Mouse (Mus musculus) forebrain, embryonic 15.5 days (tissue): ENCODE measurements around the gene Clec2l. TPM values are rescaled to one million over a fixed set of nuclear protein-coding genes. Genes with fewer than 3 reads are reported as not detected.

Source experiments
- ATAC-seq: fragments of 200-750 bp; cut with Nextera tagmentation; replicated peaks from 2 replicates; pipeline ENCODE4 v1.8.0; 2017; ENCODE audit warnings: mild to moderate bottlenecking, moderate TSS enrichment, moderate library complexity
- H3K27ac ChIP-seq: fragments of 300-500 bp; sonication (generic); replicated peaks from 2 replicates; pipeline ENCODE4 v1.5.1; 2015; ENCODE audit warnings: mild to moderate bottlenecking, inconsistent platforms
- H3K27me3 ChIP-seq: fragments of 300-500 bp; sonication (generic); 2 replicates; pipeline ENCODE4 v1.6.1; 2015; ENCODE audit warnings: inconsistent platforms
- H3K36me3 ChIP-seq: fragments of 300-500 bp; sonication (generic); 2 replicates; pipeline ENCODE4 v1.6.1; 2015; ENCODE audit warnings: mild to moderate bottlenecking, inconsistent platforms
- H3K4me1 ChIP-seq: fragments of 300-500 bp; sonication (generic); 2 replicates; pipeline ENCODE4 v1.6.1; 2015; ENCODE audit warnings: inconsistent platforms
- H3K4me2 ChIP-seq: fragments of 300-500 bp; sonication (generic); replicated peaks from 2 replicates; pipeline ENCODE4 v1.6.1; 2015; ENCODE audit warnings: mild to moderate bottlenecking, inconsistent platforms
- H3K4me3 ChIP-seq: fragments of 300-500 bp; sonication (generic); 2 replicates; pipeline ENCODE4 v1.5.1; 2015; ENCODE audit warnings: mild to moderate bottlenecking, inconsistent platforms
- H3K9ac ChIP-seq: fragments of 300-500 bp; sonication (generic); replicated peaks from 2 replicates; pipeline ENCODE4 v1.6.1; 2015; ENCODE audit warnings: mild to moderate bottlenecking, inconsistent platforms
- H3K9me3 ChIP-seq: fragments of 300-500 bp; sonication (generic); 2 replicates; pipeline ENCODE4 v1.6.1; 2016; ENCODE audit warnings: inconsistent platforms
- WGBS: fragments of 180-500 bp; shearing (Covaris S2); methylation state at CpG from one replicate; pipeline ENCODE4 v1.1.7; 2015; ENCODE audit warnings: mixed read lengths; 5-methylcytosine and 5-hydroxymethylcytosine counted together
- polyA plus RNA-seq: library from polyadenylated mRNA; unstranded; fragments of >200 nt; fragmentation: Nextera tagmentation; extraction: Ambion mirVana; gene quantifications from 2 replicates; pipeline ENCODE4 v1.2.1, GENCODE M21; 2015

Clec2l gene
- polyA plus RNA-seq, 1 experiment from 2014 or later, result 8.6 TPM

DNA sequence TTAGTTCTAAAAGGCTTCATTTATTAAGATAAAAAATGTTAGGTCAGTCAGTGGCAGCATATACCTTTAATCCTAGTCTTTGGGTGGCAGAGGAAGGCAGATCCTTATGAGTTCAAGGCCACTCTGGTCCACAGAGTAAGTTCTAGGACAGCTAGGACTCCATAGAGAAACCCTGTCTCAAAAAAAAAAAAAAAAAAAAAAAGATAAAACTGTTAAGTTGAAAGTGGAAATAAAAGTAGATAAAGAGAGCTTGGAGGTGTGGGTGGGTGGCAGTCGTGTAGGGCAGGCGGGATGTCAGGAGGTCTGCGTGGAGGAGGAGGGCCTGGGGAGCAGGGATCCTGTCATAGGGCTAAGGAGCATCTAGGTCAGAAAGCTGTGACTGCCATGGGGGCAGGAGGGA lies 9.1 kb downstream of the Clec2l start:
- WGBS, result 87% methylated on average over 3 of the region's 3 CpGs
- Histone ChIP-seq H3K9ac (no peak overlapping the region), H3K27ac (no peak overlapping the region), H3K4me2 (no peak overlapping the region), H3K9me3 (no peaks in the 10 kb centered on the region), H3K4me3 (no peak overlapping the region), H3K4me1 (no peaks in the 10 kb centered on the region), H3K36me3 (no peaks in the 10 kb centered on the region), H3K27me3 (no peaks in the 10 kb centered on the region)
- no peak for ATAC-seq

- Histone ChIP-seq H3K9ac (no peak overlapping the region), H3K36me3 (no peaks in the 10 kb centered on the region), H3K9me3 (no peaks in the 10 kb centered on the region), H3K4me3 (no peak overlapping the region), H3K27me3 (no peaks in the 10 kb centered on the region), H3K4me1 (no peaks in the 10 kb centered on the region), H3K4me2 (no peak overlapping the region), H3K27ac (no peak overlapping the region)
- WGBS, result 85% methylated on average over 6 of the region's 6 CpGs
- no peak for ATAC-seq
These were observed 13.3 kb downstream of the Clec2l start for GRCm38 (mm10) chr6:38676217-38676616.

DNA sequence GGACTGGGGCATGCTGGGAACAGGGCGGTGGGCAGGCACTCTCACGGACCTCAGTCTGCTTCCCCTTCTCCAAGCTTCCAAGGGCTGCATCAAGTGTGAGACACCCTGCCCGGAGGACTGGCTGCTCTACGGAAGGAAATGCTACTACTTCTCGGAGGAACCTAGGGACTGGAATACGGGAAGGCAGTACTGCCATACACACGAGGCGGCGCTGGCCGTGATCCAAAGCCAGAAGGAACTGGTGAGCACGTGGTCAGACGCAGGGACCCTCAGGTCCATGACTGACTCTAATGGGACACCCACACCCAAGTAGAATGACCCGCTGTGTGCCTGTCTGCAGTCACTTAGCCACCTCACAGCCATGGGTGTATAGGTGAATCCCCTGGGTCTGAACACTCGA lies 13.9 kb downstream of the Clec2l start:
- Histone ChIP-seq H3K27ac (no peak overlapping the region), H3K4me2 (no peak overlapping the region), H3K27me3 (no peaks in the 10 kb centered on the region), H3K36me3 (no peaks in the 10 kb centered on the region), H3K4me3 (no peak overlapping the region), H3K9ac (no peak overlapping the region), H3K9me3 (no peaks in the 10 kb centered on the region), H3K4me1 (no peaks in the 10 kb centered on the region)
- 79% methylated on average over 14 of the region's 14 CpGs for WGBS
- no peak for ATAC-seq

DNA sequence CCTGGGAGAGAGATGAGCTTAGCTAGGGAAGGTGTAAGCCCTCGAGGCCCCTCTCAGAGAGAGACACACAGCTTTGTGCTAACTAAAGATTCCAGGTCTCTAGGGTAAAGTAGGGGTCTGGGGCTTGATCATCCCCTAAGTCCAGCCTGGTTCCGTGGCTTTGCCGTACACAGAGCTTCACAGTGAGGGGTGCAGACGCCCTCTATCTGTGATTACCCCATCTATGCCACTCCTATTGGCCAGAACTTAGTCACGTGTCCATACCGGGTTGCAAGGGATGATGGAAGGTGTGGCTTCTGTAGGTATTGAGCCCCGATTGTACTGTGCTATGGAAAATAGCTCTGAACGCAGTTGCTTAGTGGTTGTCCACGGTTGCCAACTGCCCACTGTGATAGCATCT lies 14.8 kb downstream of the Clec2l start:
- H3K4me1 ChIP-seq, result no peaks in the 10 kb centered on the region
- WGBS, result 80% methylated on average over 9 of the region's 9 CpGs

DNA sequence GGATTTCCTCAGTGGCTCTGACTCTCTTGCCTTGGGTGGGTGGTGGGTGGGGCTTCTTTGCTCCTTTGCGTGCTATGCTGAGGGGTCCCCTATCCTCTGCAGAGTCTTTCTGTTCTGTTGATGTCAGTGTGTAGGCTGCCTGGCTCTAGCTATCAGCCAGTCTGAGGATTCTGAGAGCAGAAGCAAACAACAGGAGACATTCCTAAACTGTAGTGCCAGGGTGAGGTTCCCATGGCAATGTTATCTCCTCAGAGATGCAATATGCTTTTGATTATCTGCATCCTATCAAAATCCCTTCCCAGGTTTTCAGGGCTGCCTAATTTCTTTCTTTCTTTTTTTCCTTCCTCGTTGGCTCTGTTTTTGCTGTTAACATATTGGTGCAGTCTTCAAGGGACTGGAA lies 19.7 kb downstream of the Clec2l start:
- Histone ChIP-seq H3K27me3 (no peaks in the 10 kb centered on the region), H3K4me3 (no peak overlapping the region), H3K9me3 (no peaks in the 10 kb centered on the region), H3K9ac (no peak overlapping the region), H3K4me2 (no peak overlapping the region), H3K27ac (no peak overlapping the region), H3K36me3 (no peaks in the 10 kb centered on the region), H3K4me1 (no peaks in the 10 kb centered on the region)
- 72% methylated on average over 2 of the region's 2 CpGs for WGBS
- ATAC-seq, result no peak

More for the DNA sequence above, 14.8 kb downstream of the Clec2l start:
- H3K27ac ChIP-seq, result no peak overlapping the region
- H3K27me3 ChIP-seq, result no peaks in the 10 kb centered on the region
- no peaks in the 10 kb centered on the region for H3K9me3 ChIP-seq
- H3K4me2 ChIP-seq, result no peak overlapping the region
- H3K36me3 ChIP-seq, result no peaks in the 10 kb centered on the region
- H3K4me3 ChIP-seq, result no peak overlapping the region
- no peak for ATAC-seq
- no peak overlapping the region for H3K9ac ChIP-seq

- Histone ChIP-seq H3K4me2 (no peak overlapping the region), H3K9ac (no peak overlapping the region), H3K4me1 (no peaks in the 10 kb centered on the region), H3K27ac (no peak overlapping the region), H3K36me3 (peaks cover 4% of the 10 kb centered on the region; the same call in 1 of the 2 replicates), H3K27me3 (no peaks in the 10 kb centered on the region), H3K4me3 (no peak overlapping the region), H3K9me3 (no peaks in the 10 kb centered on the region)
- ATAC-seq, result no peak
- 62% methylated on average over 11 of the region's 11 CpGs for WGBS
These were observed 24.3 kb downstream of the Clec2l start for GRCm38 (mm10) chr6:38687216-38687615.

DNA sequence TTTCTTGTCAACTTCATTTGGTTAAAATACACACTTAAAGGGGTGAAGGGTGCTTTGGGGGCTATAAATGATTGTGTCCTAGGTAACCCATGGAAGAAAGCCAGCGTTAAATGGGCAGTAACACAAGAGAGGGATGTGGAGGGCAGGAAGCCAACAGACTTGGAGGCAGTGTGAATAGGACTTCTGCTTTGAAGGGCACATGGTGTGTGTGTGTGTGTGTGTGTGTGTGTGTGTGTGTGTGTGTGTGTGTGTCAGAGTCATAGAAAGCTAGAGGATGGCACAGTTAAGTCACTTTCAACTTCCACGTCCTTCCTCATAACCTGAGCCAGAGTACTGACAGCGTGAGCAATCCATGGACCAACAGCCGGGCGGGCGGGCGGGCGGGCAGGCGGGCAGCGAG lies 26.0 kb downstream of the Clec2l start:
- Histone ChIP-seq H3K4me2 (no peak overlapping the region), H3K9ac (no peak overlapping the region), H3K4me1 (no peaks in the 10 kb centered on the region), H3K27ac (no peak overlapping the region), H3K4me3 (no peak overlapping the region), H3K27me3 (no peaks in the 10 kb centered on the region), H3K9me3 (no peaks in the 10 kb centered on the region), H3K36me3 (peaks cover 7% of the 10 kb centered on the region; the same call in 1 of the 2 replicates)
- WGBS, result 75% methylated on average over 9 of the region's 10 CpGs
- no peak for ATAC-seq

DNA sequence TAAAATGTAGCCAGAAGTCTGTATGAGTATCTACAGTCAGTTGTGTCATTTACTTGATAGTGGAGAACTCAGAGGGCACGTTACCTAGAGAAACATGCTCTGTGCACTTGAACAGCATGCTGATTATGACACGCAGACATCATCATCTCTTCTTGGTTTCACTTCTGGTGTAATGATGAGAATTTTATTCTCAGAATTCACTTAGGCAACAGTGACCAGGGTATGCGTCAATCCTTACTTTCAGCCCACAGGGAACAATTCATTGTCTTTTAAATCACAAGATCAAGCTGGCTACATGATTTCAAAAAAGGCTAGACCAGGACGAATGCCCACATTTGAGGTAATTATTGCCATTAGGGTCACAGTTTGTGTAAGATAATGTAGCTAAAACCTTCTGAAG lies 27.7 kb downstream of the Clec2l start:
- 82% methylated on average over 4 of the region's 4 CpGs for WGBS
- Histone ChIP-seq H3K4me2 (no peak overlapping the region), H3K36me3 (peaks cover 17% of the 10 kb centered on the region; the same call in 1 of the 2 replicates), H3K4me3 (no peak overlapping the region), H3K4me1 (no peaks in the 10 kb centered on the region), H3K9me3 (no peaks in the 10 kb centered on the region), H3K27ac (no peak overlapping the region), H3K9ac (no peak overlapping the region), H3K27me3 (no peaks in the 10 kb centered on the region)
- no peak for ATAC-seq

GRCm38 (mm10) chr6:38691052-38691451 lies 28.2 kb downstream of the Clec2l start:
- no peaks in the 10 kb centered on the region for H3K4me1 ChIP-seq
- no peak overlapping the region for H3K4me3 ChIP-seq
- H3K9ac ChIP-seq, result no peak overlapping the region
- ATAC-seq, result no peak
- H3K4me2 ChIP-seq, result no peak overlapping the region
- WGBS, result 89% methylated on average over 5 of the region's 5 CpGs
- no peaks in the 10 kb centered on the region for H3K27me3 ChIP-seq
- no peaks in the 10 kb centered on the region for H3K9me3 ChIP-seq
- H3K27ac ChIP-seq, result no peak overlapping the region
- H3K36me3 ChIP-seq, result peaks cover 17% of the 10 kb centered on the region; the same call in 1 of the 2 replicates

DNA sequence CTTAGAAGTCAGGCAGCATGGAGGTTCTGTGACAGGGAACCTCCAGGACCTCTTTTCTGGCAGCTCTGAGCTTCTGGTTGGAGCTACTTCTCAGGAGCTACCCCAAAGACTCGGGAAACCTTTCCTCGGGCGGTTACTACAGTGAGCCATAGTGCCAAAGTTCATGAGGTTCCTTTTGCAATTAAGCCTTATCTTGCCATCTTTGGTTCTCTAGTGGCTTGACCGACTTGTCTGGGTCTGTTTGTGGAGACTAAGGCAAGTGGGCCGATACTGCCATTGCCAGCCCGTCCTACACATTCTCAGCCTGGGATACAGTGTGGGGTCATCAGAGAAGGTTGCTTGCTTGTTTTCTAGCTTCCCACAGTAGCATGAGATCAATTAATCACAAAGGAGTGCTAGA lies 29.7 kb downstream of the Clec2l start:
- H3K36me3 ChIP-seq, result peaks cover 26% of the 10 kb centered on the region; the same call in 1 of the 2 replicates
- 95% methylated on average over 6 of the region's 6 CpGs for WGBS
- no peak overlapping the region for H3K27ac ChIP-seq
- no peaks in the 10 kb centered on the region for H3K4me1 ChIP-seq
- no peaks in the 10 kb centered on the region for H3K27me3 ChIP-seq
- H3K4me2 ChIP-seq, result no peak overlapping the region
- no peaks in the 10 kb centered on the region for H3K9me3 ChIP-seq
- no peak overlapping the region for H3K4me3 ChIP-seq
- no peak overlapping the region for H3K9ac ChIP-seq
- ATAC-seq, result no peak

DNA sequence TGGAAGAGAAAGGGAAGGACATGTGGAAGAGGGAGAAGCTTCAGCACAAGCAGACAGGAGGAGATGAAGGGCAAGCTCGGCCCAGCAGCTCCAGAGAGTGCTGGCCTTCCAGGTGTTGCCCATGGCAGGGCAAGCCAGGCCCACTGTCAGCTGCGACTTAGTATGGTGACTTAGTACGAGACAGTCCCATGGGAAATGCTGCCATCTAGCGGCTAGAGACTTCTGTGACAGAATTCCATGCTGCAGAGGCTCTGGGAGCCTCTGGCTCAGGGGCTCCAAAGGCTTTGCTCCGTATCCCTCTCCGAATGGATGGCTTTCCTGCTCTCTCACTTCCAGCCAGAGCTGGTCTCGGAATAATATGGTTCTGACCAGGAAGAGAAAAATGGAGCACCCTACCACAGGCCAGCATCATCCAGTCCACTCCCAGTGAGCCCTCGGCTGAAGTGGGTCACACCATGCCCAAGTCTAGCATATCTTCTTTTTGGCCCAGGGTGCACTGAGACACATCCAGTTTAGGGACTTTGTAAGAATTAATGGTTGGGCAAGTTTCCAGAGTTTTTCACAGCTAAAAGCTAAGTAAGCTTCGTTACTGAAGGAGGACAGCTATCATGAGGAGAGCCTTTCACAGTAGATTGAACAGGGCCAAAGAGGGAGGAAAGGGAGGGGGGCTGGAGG lies 32.6 kb downstream of the Clec2l start:
- peak; percentile 81 for ATAC-seq
- no peak overlapping the region for H3K9ac ChIP-seq
- H3K27me3 ChIP-seq, result no peaks in the 10 kb centered on the region
- no peak overlapping the region for H3K4me3 ChIP-seq
- H3K4me1 ChIP-seq, result no peaks in the 10 kb centered on the region
- H3K9me3 ChIP-seq, result no peaks in the 10 kb centered on the region
- 28% methylated on average over 9 of the region's 9 CpGs for WGBS
- peaks cover 50% of the 10 kb centered on the region for H3K36me3 ChIP-seq
- H3K4me2 ChIP-seq, result no peak overlapping the region
- H3K27ac ChIP-seq, result no peak overlapping the region

GRCm38 (mm10) chr6:38696570-38696969 lies 33.7 kb downstream of the Clec2l start:
- 0 out of 2 replicates have a peak overlapping the region, but pooled peaks have one; percentile 9 for H3K27ac ChIP-seq
- no peaks in the 10 kb centered on the region for H3K27me3 ChIP-seq
- no peaks in the 10 kb centered on the region for H3K4me1 ChIP-seq
- H3K4me2 ChIP-seq, result no peak overlapping the region
- peaks cover 58% of the 10 kb centered on the region for H3K36me3 ChIP-seq
- no peak for ATAC-seq
- H3K9ac ChIP-seq, result no peak overlapping the region
- H3K4me3 ChIP-seq, result no peak overlapping the region
- no peaks in the 10 kb centered on the region for H3K9me3 ChIP-seq
- 76% methylated on average over 9 of the region's 9 CpGs for WGBS
